Mouse (Mus musculus): ENCODE data around the gene Slc25a36.

Slc25a36 gene

GRCm38 (mm10) chr9:97051176-97051575 is 59.8 kb downstream of the Slc25a36 start:
- DNase-seq (ENCODE audit: low read depth, low spot score) = no peak

- no peak for DNase-seq (ENCODE audit: low read depth, low spot score)
Observed at GRCm38 (mm10) chr9:97046240-97046639, 64.7 kb downstream of the Slc25a36 start.

- no peak for DNase-seq (ENCODE audit: low read depth, low spot score)
Observed at GRCm38 (mm10) chr9:97041633-97042032, 69.3 kb downstream of the Slc25a36 start.

GRCm38 (mm10) chr9:97038010-97038409 is 72.9 kb downstream of the Slc25a36 start:
- DNase-seq (ENCODE audit: low read depth, low spot score) = no peak

GRCm38 (mm10) chr9:97036656-97037055 is 74.3 kb downstream of the Slc25a36 start:
- DNase-seq (ENCODE audit: low read depth, low spot score) = no peak

GRCm38 (mm10) chr9:97027361-97027760 is 83.6 kb downstream of the Slc25a36 start:
- DNase-seq (ENCODE audit: low read depth, low spot score) = no peak

- peak; percentile 25 for DNase-seq (ENCODE audit: low read depth, low spot score)
Observed at GRCm38 (mm10) chr9:97026006-97026405, 85.0 kb downstream of the Slc25a36 start.

Data from ZHBTc4 (cell line).